16 mouse cellular contexts compared by ENCODE assay signal in the genomic region with DNA sequence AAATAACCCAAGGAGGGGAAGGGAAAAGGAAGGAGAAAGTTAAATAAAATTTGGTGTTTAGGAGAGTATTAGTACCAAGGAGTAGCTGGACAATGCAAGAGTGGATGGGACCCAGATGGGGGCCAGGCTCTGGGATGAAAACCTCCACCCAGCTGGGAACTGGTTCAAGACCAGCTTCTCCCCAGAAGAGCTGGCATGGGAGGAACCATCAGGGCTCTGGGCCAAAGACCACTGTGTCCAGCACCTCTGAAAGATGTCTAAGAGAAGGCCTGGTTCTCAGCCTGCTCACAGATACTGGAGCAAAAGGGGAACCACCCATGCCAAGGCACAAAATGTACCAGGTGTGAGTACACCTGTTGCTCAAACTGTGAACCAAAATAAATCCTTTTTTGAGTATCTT.
"Had no signal": no experiment of that assay in that cellular context is flagged by ENCODE, and none has a peak within 500 bp of the region (broad histone marks: within the 10 kb centered on the region; RNA-seq: fewer than 3 reads in every experiment).

No protein-coding gene starts in this region.

- DNase-seq: heart, postnatal 10 days; heart, postnatal 14 days; heart, postnatal 36 days; heart, postnatal 4 days; kidney, adult 11 months; kidney, adult 18-20 months; kidney, adult 2 months; kidney, adult 8-10 months; kidney, adult 9 months; kidney, postnatal 10 days; kidney, postnatal 14 days; kidney, postnatal 25 days; kidney, postnatal 36 days; kidney, postnatal 4 days; layer of hippocampus, adult 9-11 months; layer of hippocampus, postnatal 36 days had no signal
